Mouse (Mus musculus): ENCODE results near the gene Krt36.

- TF ChIP-seq CTCF (conservative IDR thresholded peaks at IDR 0.05; ENCODE audit: insufficient read depth, insufficient read length, low read depth, low read length) (no peak), POLR2A (IDR thresholded peaks at IDR 0.05; ENCODE audit: low read depth, low read length) (no peak)
Observed at GRCm38 (mm10) chr11:100102693-100103429, 2.6 kb downstream of the Krt36 start.
